Mouse (Mus musculus): ENCODE data around the gene Gar1.

DNA sequence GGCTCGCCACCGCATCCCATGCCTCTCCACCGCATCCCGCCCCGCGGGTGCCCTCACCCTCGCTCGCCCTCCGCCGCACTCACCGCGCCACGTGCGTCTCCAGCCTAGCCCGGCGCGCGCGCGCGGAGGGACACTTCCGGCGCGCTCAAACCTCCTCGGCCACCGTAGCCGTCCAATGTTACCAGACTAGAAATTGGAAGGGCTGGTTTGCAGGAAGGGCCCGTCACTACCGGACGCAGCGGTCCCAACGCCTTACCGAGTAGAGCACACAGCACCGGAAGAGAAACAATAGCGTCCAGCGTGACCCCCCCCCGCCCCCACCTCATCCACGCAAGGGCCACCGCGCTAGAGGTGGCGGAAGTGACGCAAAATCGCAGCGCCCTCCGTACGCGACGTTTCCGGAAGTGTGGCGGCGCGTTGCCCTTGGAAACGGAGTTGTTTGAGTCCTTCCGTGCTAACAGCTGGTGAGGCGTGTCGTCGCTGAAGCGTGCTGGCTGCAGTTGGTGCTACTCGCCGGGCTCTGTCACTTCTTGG, at the start of gene Gar1:
- TF ChIP-seq POLR2A (IDR thresholded peaks at IDR 0.05; ENCODE audit: borderline replicate concordance, insufficient read depth, low read length) (peak; percentile 32; the same call in 1 of the 2 replicates), CTCF (IDR thresholded peaks at IDR 0.05; ENCODE audit: borderline replicate concordance, insufficient read depth, low read depth, low read length) (no peak)
